Mouse (Mus musculus) lung, embryonic 15.5 days (tissue): ENCODE measurements around the gene Hmga1. TPM values are rescaled to one million over a fixed set of nuclear protein-coding genes. Genes with fewer than 3 reads are reported as not detected.

Experiments used
- ATAC-seq: fragments of 200-750 bp; cut with Nextera tagmentation; 2 replicates; pipeline ENCODE4 v1.8.0; 2017; ENCODE audit warnings: moderate number of reproducible peaks, borderline replicate concordance; ENCODE audit not compliant: low FRiP score, low TSS enrichment; ENCODE audit errors: extremely low read depth
- H3K27ac ChIP-seq: fragments of 300-500 bp; sonication (generic); 2 replicates; pipeline ENCODE4 v1.5.1; 2015; ENCODE audit warnings: moderate library complexity, mild to moderate bottlenecking, inconsistent platforms
- H3K27me3 ChIP-seq: fragments of 300-500 bp; sonication (generic); 2 replicates; pipeline ENCODE4 v1.6.1; 2015; ENCODE audit warnings: inconsistent platforms
- H3K36me3 ChIP-seq: fragments of 300-500 bp; sonication (generic); 2 replicates; pipeline ENCODE4 v1.6.1; 2015; ENCODE audit warnings: inconsistent platforms
- H3K4me1 ChIP-seq: fragments of 300-500 bp; sonication (generic); 2 replicates; pipeline ENCODE4 v1.6.1; 2015; ENCODE audit warnings: inconsistent platforms
- H3K4me2 ChIP-seq: fragments of 300-500 bp; sonication (generic); 2 replicates; pipeline ENCODE4 v1.6.1; 2015; ENCODE audit warnings: inconsistent platforms, mild to moderate bottlenecking, moderate library complexity
- H3K4me3 ChIP-seq: fragments of 300-500 bp; sonication (generic); 2 replicates; pipeline ENCODE4 v1.5.1; 2015; ENCODE audit warnings: mild to moderate bottlenecking, inconsistent platforms
- H3K9ac ChIP-seq: fragments of 300-500 bp; sonication (generic); 2 replicates; pipeline ENCODE4 v1.6.1; 2015; ENCODE audit warnings: inconsistent platforms
- H3K9me3 ChIP-seq: fragments of 300-500 bp; sonication (generic); 2 replicates; pipeline ENCODE4 v1.6.1; 2016; ENCODE audit warnings: inconsistent platforms
- WGBS: fragments of 180-500 bp; shearing (Covaris S2); methylation state at CpG from one replicate; pipeline ENCODE4 v1.1.7; 2015; 5-methylcytosine and 5-hydroxymethylcytosine counted together
- polyA plus RNA-seq: library from polyadenylated mRNA; unstranded; fragments of >200 nt; fragmentation: Nextera tagmentation; extraction: Ambion mirVana; gene quantifications from 2 replicates; pipeline ENCODE4 v1.2.1, GENCODE M21; 2015

The Hmga1 gene
- polyA plus RNA-seq, 1 experiment from 2014 or later: 238 TPM

- Histone ChIP-seq H3K27ac (no peak overlapping the region), H3K27me3 (peaks cover 100% of the 10 kb centered on the region), H3K36me3 (no peaks in the 10 kb centered on the region), H3K9me3 (no peaks in the 10 kb centered on the region), H3K4me3 (peak overlapping the region; percentile 51), H3K4me2 (peak overlapping the region; percentile 97), H3K9ac (peak overlapping the region; percentile 13; the same call in 1 of the 2 replicates), H3K4me1 (peaks cover 27% of the 10 kb centered on the region)
- WGBS: 2% methylated on average over 48 of the region's 66 CpGs
- ATAC-seq: no peak
Observed at GRCm38 (mm10) chr17:27513279-27513915, 42.9 kb upstream of the Hmga1 start.

- no peak overlapping the region for H3K27ac ChIP-seq
- H3K27me3 ChIP-seq: peaks cover 100% of the 10 kb centered on the region
- 34% methylated on average over 27 of the region's 27 CpGs for WGBS
- H3K9ac ChIP-seq: no peak overlapping the region
- no peaks in the 10 kb centered on the region for H3K36me3 ChIP-seq
- H3K4me3 ChIP-seq: peak overlapping the region; percentile 51; the same call in 1 of the 2 replicates
- peaks cover 34% of the 10 kb centered on the region for H3K4me1 ChIP-seq
- peak overlapping the region; percentile 97 for H3K4me2 ChIP-seq
- ATAC-seq: no peak
- no peaks in the 10 kb centered on the region for H3K9me3 ChIP-seq
Observed at GRCm38 (mm10) chr17:27513916-27514762, 42.2 kb upstream of the Hmga1 start.

DNA sequence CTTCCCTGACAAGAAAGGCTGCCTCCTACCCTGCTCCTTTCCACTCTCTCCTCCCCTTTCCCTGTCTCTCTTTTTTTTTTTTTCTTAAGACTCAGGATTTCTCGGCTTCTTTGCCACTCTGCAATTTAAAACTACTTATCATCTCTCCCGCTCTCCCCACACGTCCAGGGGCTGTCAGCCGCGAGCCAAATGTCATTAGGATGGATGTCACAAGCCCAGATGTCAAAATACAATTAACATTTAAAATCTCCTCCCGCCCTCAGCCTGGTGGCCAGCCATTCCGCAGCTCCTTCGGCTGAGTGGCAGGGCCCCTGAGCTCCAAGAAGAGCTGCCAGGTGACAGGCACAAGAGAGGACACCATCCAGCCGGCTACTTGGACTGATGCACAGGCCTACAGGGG lies 38.0 kb upstream of the Hmga1 start:
- ATAC-seq: 0 out of 2 replicates have a peak, but pooled peaks have one; percentile 24
- WGBS: 18% methylated on average over 9 of the region's 9 CpGs
- Histone ChIP-seq H3K4me2 (no peak overlapping the region), H3K4me3 (no peak overlapping the region), H3K9ac (no peak overlapping the region), H3K9me3 (no peaks in the 10 kb centered on the region), H3K27me3 (peaks cover 89% of the 10 kb centered on the region), H3K36me3 (no peaks in the 10 kb centered on the region), H3K4me1 (peaks cover 20% of the 10 kb centered on the region), H3K27ac (no peak overlapping the region)

- no peak overlapping the region for H3K9ac ChIP-seq
- peaks cover 13% of the 10 kb centered on the region for H3K4me1 ChIP-seq
- H3K36me3 ChIP-seq: no peaks in the 10 kb centered on the region
- H3K27me3 ChIP-seq: peaks cover 83% of the 10 kb centered on the region
- ATAC-seq: peak; percentile 9; the same call in 1 of the 2 replicates
- H3K4me2 ChIP-seq: no peak overlapping the region
- H3K27ac ChIP-seq: no peak overlapping the region
- H3K4me3 ChIP-seq: no peak overlapping the region
- H3K9me3 ChIP-seq: no peaks in the 10 kb centered on the region
- WGBS: 41% methylated on average over 15 of the region's 15 CpGs
Observed at GRCm38 (mm10) chr17:27518700-27519595, 37.3 kb upstream of the Hmga1 start.

DNA sequence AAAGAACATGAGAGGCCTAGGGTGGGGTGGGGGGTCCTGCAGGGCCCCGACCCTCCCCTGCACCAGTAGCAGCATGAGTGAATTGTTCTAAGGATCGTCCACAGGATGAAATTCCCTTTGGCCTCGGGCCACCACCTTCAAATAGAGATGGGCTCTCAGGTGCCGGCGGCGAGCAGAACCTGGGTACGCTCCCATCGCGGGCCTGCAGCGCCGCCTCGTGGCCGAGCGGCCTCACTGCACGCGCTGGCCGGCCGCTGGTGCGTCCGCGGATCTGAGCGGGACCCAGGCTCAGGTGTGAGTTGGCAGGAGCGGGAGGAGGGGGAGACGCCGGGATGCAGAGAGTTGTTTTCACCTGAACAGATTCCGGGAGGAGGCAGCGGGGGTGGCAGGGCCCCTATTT lies 35.7 kb upstream of the Hmga1 start:
- Histone ChIP-seq H3K27ac (no peak overlapping the region), H3K4me2 (0 out of 2 replicates have a peak overlapping the region, but pooled peaks have one; percentile 7), H3K4me3 (no peak overlapping the region), H3K4me1 (peaks cover 11% of the 10 kb centered on the region; the same call in 1 of the 2 replicates), H3K9me3 (no peaks in the 10 kb centered on the region), H3K27me3 (peaks cover 67% of the 10 kb centered on the region), H3K9ac (no peak overlapping the region), H3K36me3 (no peaks in the 10 kb centered on the region)
- ATAC-seq: no peak
- WGBS: under 1% methylated on average over 27 of the region's 27 CpGs

DNA sequence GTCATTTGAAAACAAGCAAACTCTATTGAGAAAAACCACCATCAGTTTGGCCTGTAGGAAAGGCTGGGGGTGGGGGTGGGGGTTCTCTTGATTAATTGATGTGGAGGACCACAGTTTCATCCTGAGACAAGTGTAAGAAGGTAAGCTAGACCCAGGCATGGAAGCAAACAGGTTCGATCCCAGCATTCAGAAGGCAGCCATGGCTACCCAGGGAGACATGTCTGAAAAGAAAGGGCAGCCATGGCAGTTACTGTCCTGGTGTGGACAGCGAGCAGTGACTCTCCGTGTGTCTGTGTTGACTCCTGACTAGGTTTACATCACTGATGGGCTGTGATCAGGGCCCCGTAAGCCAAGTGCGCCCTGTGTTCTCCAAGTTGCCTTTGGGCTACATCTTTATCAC lies 35.0 kb upstream of the Hmga1 start, which contains the start of gene Grm4:
Gene Grm4, minus strand, starts transcription at position 101 of the 400 bp plus-strand sequence.
- Histone ChIP-seq H3K4me1 (peaks cover 11% of the 10 kb centered on the region; the same call in 1 of the 2 replicates), H3K27me3 (peaks cover 59% of the 10 kb centered on the region)
- WGBS: 70% methylated on average over 5 of the region's 5 CpGs

GRCm38 (mm10) chr17:27523121-27523520 lies 33.2 kb upstream of the Hmga1 start:
- no peak for ATAC-seq
- Histone ChIP-seq H3K4me3 (no peak overlapping the region), H3K4me1 (peaks cover 11% of the 10 kb centered on the region; the same call in 1 of the 2 replicates), H3K9me3 (no peaks in the 10 kb centered on the region), H3K9ac (no peak overlapping the region), H3K27ac (no peak overlapping the region), H3K27me3 (peaks cover 41% of the 10 kb centered on the region), H3K36me3 (no peaks in the 10 kb centered on the region), H3K4me2 (no peak overlapping the region)
- WGBS: 52% methylated on average over 7 of the region's 7 CpGs

More for the DNA sequence above, 35.0 kb upstream of the Hmga1 start, which contains the start of gene Grm4:
- H3K9me3 ChIP-seq: no peaks in the 10 kb centered on the region
- H3K4me2 ChIP-seq: 0 out of 2 replicates have a peak within 1 kb of the TSS, but pooled peaks have one; percentile 7
- no peak within 1 kb of the TSS for H3K4me3 ChIP-seq
- no peak within 1 kb of the TSS for H3K27ac ChIP-seq
- no peak for ATAC-seq
- no peaks in the 10 kb centered on the region for H3K36me3 ChIP-seq
- H3K9ac ChIP-seq: no peak within 1 kb of the TSS

DNA sequence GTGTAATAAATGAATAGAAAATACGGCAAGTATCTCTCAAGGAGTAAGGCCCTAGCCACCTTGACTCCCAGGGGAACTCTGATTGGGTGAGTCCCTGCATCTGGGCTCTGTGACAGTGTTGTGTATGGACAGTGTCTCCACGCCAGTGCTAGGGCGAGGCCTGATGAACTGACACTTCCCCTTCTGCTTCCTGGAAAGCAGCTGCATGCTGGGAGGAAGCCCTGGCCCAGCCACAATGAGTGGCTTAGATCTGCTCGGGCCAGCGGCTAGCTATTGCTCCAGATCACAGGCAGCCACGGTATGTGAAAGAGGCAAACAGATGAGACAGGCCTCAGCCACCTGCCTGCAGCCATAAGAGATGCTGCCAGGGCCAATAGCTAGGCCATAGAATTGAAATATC lies 29.1 kb upstream of the Hmga1 start:
- H3K9me3 ChIP-seq: no peaks in the 10 kb centered on the region
- no peak overlapping the region for H3K4me3 ChIP-seq
- H3K9ac ChIP-seq: no peak overlapping the region
- no peak overlapping the region for H3K27ac ChIP-seq
- peaks cover 4% of the 10 kb centered on the region for H3K27me3 ChIP-seq
- H3K4me1 ChIP-seq: no peaks in the 10 kb centered on the region
- H3K36me3 ChIP-seq: no peaks in the 10 kb centered on the region
- 70% methylated on average over 6 of the region's 6 CpGs for WGBS
- ATAC-seq: no peak
- no peak overlapping the region for H3K4me2 ChIP-seq

GRCm38 (mm10) chr17:27528030-27528429 lies 28.3 kb upstream of the Hmga1 start:
- peaks cover 2% of the 10 kb centered on the region; the same call in 1 of the 2 replicates for H3K27me3 ChIP-seq
- ATAC-seq: no peak
- WGBS: 49% methylated on average over 8 of the region's 8 CpGs
- no peaks in the 10 kb centered on the region for H3K4me1 ChIP-seq
- no peaks in the 10 kb centered on the region for H3K36me3 ChIP-seq
- no peak overlapping the region for H3K4me2 ChIP-seq
- no peak overlapping the region for H3K4me3 ChIP-seq
- H3K9me3 ChIP-seq: no peaks in the 10 kb centered on the region
- no peak overlapping the region for H3K9ac ChIP-seq
- H3K27ac ChIP-seq: no peak overlapping the region

DNA sequence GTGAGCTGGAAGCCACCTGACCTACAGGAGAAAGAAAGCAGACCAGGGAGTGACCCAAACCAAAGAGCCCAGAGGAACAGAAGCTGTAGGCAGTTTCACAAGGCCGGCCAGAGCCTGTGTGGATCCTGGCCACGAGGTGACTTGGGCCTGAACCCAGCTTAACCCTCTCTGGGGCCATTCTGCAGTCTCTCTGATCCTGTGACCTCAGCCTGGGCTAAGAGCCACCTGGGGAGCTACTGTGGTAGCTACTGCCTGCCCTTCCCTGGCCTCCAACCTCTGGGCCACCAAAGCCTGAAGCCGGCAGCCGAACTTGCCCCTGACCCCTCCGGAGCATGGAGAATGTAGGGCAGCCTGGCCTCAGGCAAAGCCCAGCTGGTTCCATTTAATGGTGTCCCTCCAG lies 27.5 kb upstream of the Hmga1 start:
- Histone ChIP-seq H3K9ac (no peak overlapping the region), H3K4me2 (no peak overlapping the region), H3K36me3 (no peaks in the 10 kb centered on the region), H3K4me3 (no peak overlapping the region), H3K27ac (no peak overlapping the region), H3K4me1 (no peaks in the 10 kb centered on the region), H3K9me3 (no peaks in the 10 kb centered on the region), H3K27me3 (no peaks in the 10 kb centered on the region)
- no peak for ATAC-seq
- WGBS: 73% methylated on average over 5 of the region's 5 CpGs

GRCm38 (mm10) chr17:27532095-27532494 lies 24.2 kb upstream of the Hmga1 start:
- H3K27ac ChIP-seq: no peak overlapping the region
- H3K27me3 ChIP-seq: no peaks in the 10 kb centered on the region
- no peaks in the 10 kb centered on the region for H3K36me3 ChIP-seq
- H3K4me2 ChIP-seq: no peak overlapping the region
- H3K4me3 ChIP-seq: no peak overlapping the region
- no peak for ATAC-seq
- no peaks in the 10 kb centered on the region for H3K4me1 ChIP-seq
- H3K9ac ChIP-seq: no peak overlapping the region
- WGBS: 84% methylated on average over 8 of the region's 8 CpGs
- H3K9me3 ChIP-seq: no peaks in the 10 kb centered on the region
